Mouse (Mus musculus) layer of hippocampus, postnatal 36 days (tissue): ENCODE results near the gene Mcat. TPM values are rescaled to one million over a fixed set of nuclear protein-coding genes. Genes with fewer than 3 reads are reported as not detected.

Source experiments
- DNase-seq, 2 experiments: peaks; one replicate each; pipeline ENCODE4 v3.0.0; 2022
- total RNA-seq, 2 experiments: library from RNA; stranded (reverse); gene quantifications; 2 replicates each; pipeline ENCODE4 v1.2.3; 2021

Mcat gene
- 10 to 100 TPM; 24.0 to 25.0 TPM for total RNA-seq

DNA sequence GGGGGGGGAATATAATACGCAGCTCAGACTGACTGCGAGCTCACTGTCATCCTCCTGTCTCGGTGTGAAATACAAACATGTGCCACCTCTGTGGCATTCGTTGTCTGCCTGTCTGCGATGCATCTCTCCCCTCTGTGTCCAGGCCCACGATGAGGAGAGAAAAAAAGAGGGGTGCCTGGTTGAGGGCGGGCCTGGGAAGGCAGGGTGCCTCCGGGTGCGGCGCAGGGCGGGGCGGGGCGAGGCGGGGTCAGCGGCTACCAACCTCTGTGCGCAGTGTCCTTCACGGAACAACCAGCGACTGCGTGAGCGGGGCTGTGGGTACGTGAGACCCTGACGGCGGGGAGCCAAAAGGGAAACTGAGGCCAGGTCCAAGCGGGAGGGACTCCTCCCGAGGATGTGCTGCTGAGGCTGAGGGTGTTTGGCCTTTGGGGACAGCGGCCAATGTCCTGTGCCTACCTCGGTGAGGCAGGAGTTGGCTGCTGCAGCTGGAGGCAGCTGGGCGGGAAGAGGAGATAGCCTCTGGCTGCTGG is at the start of gene Mcat, which contains the start of gene Tspo:
TSS of gene Mcat (minus strand) at position 461 of the 530 bp plus-strand sequence.
TSS of gene Tspo (plus strand) at position 266 of the 530 bp plus-strand sequence.
- DNase-seq: no peak

DNA sequence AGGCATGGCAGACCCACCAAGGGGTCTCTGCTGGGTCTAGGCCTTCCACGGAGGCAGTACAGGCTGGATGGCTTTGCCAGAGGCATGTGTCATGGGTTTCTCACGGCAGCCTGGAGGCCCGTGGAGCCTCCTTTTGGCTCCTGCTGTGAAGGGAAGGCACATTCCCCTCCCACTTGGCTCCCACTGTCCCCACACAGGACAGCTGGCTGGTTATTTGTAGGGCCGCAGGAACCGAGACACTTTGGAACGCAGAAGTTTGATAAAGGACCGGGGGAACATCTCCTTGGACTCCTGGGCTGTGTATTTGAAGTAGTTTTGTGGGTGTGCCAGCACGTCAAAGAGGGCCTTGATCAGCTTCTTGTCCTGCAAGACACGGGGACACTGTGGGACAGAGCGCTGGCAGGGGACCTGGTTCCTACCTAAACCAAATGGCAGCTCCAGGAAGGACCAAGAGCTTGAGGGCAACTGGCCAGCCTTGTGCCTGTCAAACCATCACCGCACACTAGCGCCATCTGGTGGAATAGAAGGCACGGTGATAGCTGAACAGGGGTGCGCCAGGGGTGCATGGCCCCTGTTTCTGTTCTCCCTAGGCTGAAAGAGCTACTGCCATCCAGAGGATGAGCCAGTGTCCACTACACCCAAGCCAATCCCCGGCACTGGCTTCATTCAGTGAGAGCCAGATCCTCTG is 43.7 kb upstream of the Mcat start:
- peak; percentile 37 to 38 for DNase-seq

DNA sequence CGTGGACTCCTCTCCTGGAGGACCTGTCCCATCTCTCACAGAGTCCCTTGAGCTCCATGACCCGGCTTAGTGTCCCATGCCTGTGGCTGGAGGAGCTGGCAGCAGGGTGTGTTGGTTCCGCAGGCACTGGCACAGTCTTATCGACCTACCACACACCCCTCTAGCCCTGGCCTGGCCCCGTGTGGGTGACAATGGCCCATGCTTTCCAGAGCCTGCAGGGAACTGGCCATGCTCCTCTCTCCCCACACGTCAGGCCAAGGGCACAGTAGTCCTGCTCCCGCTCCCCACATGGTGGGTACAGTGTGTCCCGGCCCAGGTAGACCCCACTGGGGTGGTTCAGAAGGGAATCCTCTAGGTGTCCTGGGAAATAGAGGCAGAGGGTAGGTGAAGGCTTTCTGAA is 43.1 kb upstream of the Mcat start:
- DNase-seq: no peak

DNA sequence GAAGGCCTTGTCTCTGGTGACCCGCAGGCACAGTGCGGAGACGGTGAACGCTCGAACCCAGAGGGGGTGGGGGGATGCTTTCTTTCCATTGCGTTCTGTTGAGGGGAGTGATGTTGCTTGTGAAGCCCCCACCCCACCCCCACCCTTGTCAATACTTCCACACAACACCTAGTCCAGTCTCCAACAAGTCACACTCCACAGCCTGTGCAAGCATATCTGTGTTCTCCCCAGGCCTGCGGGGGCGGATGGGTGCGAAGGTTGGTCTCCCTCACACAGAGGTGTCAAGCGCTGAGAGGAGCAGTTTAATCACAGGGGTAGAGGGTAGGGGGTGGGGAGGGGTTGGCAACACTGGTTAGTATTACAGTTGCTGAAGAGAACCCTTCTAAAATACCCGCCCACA is 42.6 kb upstream of the Mcat start:
- DNase-seq: no peak

DNA sequence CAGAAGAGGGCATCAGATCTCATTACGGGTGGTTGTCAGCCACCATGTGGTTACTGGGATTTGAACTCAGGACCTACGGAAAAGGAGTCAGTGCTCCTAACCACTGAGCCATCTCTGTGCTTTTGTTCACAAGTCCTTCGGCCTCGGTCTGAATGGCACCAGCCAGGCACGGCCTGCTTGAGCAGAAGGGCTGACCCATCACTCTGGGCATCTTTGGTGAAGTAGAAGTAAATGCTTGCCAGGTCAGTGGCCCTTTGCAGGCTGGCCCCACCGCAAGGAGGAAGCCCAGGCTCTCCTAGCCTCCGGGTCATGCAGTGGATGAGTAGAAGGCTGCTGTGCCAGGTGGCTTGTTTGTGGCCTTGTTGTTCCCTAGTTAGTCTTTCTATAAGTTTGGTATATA is 39.8 kb upstream of the Mcat start:
- DNase-seq: no peak

DNA sequence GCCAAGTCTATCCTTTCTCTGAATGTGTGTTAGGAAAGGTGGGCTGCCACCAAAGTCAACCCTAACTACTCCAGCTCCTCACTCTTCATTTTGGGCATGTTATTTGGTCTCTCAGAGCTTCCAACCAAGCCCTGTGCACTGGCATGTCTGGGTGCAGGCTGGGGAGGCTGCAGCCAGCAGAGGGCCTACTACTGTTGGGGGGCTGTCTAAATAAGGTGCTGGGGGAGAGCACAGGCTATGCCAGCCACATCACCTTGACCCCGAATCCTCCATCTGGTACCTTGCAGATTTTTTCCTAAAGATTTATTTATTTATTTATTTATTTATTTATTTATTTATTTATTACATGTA is 39.4 kb upstream of the Mcat start:
- no peak for DNase-seq

DNA sequence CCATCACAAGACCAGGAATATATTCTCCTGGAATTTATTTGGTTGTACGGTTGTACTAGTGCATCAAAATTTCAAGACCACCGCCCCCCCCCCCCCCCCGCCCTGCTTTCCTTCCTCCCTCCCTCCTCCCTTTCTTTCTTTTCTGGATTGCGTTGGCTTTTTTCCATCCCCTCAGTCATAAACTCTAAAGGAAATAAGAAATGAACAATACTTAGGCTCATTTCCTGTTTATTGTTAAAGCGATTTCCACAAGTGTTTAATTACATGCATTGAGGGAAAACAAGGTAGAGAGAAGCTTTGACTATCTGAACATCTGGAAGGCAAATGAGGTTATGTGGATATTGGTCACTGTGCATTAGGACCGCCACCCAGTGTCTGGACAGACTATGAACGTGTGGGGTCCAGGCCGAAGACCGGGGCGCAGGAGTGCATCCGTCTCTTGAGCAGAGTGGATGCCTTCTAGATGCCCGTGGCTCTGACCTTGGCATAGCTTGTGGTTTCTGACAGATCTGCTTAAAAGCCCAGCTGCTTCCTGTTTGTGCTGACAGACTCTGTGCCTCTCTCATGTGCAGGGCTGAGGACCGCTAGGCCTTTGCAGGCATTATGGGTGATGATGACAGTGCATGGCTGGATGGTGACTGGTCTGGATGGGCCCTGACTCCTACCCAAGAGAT is 38.9 kb upstream of the Mcat start:
- no peak for DNase-seq

DNA sequence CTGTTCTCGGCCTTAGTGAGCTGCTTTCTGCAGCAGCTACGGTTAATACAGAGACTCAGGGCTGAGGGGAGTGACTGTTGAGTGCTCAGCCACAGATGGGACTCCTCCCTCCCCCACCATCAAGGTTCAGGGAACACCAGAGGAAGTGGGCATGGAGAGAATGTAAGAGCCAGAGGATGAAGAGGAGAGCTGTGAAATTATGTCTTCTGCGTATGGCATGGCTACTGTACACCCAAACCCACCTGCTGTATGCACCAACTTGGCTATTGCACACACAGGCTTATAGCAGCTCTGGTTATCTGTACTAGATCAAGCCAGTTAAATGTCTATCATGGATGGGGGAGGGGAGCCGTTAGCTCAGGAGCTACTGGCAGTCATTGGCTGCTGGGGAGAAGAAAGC is 37.6 kb upstream of the Mcat start:
- no peak for DNase-seq

DNA sequence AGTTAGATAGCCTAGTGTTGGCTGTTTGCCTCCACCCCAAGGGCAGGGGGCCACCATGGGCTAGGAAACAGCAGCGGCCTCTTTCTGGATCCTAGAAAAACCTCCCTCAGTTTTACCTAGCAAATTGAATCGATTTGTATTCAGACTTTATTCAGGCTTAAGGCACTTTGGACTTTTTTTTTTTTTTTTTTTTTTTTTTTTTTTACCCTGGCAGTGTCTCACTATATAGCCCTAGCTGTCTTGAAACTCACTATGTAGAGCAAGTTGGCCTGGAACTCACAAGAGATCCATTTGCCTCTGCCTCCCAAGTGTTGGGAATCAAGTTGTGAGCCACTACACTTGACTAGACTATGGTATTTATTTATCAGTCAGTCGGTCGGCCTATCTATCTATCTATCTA is 33.2 kb upstream of the Mcat start:
- DNase-seq: no peak

DNA sequence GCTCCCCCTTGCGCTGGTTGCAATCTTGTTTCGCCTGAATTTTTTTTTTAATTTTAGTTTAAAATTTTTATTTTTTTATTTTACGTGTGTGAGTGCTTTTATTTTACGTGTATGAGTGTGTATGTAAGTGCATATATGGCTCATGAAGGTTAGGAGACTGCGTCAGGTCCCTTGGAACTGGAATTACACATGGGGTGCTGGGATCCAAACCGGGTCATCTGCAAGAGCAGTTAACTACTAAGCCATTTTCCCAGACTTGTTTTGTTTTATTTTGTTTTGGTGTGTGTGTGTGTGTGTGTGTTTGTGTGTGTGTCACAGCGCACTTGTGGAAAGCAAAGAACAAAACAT is 31.8 kb upstream of the Mcat start:
- DNase-seq: no peak

DNA sequence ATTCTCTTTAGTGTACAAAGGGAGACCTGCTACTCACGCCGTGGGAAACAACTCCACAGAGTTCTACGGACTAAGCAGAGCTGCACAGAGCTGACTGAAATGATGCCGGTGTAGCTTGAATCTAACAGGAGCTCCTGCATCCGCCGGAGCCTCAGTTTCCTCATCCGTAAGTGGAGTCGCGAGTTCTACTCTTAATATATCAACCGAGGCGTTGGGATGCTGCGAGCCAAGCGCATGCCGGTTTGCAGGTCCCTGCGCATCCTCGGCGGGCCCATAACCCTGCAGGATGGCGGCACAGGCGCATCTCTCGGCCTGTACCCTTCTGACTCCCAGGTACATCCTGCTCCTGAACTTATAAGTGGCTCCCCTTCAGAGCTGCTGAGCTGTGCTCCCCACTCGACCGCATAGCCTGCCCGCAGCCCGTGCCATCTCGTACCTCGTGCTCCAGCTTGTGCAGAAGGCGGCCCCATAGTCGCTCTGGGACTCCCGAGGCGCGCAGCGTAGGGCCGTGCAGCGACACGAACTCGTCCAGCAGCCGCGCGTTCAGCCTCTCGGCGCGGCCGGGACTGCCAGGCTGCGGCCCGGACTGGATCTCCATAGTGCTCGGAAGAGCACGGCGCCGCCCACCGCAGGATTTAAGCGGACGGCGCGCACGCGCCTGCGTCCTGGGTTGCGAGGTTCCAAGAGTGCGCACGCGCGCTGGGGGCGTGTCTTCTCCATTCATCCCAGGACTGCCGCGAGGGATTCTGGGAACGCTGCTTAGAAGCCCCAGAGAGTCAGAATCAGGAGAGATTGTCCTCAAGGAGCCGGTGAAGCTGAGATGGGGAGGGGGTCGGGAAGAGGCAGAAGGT is 31.2 kb upstream of the Mcat start, which contains the start of gene Ttll12:
TSS of gene Ttll12 (minus strand) at position 645 of the 851 bp plus-strand sequence.
- peak; percentile 93 for DNase-seq

DNA sequence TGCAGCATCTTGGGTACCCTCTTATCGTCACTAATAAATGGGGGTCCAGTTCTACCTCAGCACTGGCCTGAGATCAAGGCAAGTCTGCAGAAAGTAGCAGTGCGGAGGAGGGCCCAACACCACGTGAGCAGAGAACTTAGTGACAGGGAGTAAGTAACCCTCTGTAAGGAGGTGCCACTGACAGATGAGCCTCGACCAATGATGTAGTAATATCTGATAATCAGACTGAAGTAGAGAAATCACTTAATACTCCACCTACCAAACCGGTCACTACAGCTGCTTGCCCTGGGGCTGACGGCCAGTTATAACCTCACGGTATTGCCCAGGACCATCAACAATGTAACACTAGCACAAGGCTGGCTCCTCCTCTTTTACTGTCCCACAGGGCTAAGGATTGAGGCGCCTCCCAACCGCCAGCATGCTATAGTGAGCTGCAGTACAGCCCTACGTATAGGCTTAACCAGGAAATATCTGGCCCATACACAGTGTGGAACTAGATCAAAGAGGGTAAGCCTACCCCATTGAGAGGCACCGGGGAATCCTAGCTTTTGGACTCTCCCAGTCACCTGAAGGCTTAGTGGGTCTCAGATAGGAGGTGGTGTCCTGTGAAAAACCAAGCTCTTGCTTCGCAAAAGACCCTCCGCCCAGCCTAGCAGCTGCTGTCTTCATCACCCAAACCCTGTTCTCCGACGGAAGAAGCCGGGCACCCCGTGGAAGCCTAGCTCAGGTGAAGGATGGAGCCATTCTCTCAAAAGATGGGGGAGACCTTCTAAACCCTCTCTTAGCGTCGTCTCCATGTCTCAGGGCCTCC is 30.3 kb upstream of the Mcat start:
- DNase-seq: no peak

DNA sequence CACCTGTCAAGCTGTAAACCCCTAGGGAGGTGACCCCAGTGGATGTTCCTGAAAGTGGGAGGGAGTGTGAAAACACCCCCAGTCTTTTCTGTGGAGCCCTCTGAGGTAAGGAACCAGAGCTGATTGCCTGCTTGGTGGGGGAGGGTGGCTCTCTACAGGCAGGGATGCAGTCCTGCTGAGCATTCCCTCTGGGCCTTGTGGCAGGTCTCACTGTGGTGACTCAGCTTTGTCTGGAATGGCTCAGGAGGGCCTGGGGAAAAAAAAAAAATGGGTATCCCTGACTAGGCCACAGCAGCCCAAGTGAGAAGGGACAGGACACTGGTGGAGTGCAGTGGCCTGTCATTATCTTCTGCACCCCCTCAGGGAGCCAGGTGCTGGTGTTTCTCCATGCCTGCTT is 29.6 kb upstream of the Mcat start:
- no peak for DNase-seq

DNA sequence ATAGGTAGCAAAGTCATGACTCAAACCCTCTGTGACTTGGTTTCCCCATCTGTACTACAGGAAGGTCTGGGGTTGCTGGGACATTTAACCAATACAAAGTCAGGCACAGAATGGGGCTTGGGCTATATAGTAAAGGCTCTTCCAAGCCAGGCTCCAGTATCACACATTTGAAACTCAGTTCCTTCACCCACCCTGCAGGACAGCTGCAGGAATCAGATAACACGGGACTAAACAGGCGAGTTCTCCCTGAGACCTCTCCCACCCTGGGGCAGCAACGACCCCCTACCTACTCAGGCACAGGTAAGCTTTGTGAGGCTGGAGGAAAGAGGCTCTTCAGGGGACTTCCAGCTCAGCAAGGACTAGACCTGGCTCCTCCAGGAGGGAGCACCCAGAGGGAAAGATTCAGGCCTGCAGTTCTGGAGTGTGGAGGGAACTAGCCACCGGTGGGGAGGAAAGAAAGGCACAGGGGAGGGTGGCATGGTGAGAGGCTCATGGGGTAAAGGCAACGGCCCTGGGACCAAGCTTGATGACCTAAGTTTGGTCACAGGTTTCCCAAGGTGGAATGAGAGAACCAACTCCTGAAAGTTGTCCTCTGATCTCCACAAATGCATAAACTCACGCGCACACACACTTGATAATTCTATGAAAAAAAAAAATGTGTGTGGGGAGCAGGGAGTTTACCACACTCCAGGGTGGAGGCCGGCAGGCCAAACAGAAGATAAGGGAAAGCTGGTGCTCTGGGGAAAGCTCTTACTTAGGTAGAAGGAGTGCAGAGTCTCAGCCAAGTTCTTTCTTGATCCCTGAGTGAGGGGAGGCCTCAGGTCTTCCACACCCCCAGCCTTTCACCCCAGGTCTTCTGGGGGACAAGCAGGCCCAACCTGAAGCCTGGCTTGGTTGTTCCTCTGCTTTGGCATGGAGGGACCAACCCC is 28.9 kb upstream of the Mcat start:
- DNase-seq: no peak

DNA sequence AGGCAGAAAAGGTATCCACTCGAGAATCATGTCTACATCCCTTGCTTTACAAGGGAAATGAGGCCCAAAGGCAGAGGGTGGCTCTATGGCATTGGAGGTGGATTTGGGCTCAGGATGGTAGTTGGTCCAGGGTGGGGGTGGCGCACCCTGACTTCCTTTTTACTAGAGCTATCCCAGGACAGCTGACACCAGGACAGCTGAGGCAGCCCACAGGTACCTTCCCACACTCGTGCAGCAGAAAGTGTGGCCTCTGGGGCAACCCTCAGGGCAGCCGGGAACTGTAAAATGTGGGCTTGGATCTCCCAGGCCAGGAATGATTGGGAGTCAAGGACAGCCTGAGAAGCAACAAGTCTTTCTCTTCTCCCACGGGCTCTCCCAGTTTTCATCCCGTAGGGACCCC is 28.2 kb upstream of the Mcat start:
- DNase-seq: no peak

DNA sequence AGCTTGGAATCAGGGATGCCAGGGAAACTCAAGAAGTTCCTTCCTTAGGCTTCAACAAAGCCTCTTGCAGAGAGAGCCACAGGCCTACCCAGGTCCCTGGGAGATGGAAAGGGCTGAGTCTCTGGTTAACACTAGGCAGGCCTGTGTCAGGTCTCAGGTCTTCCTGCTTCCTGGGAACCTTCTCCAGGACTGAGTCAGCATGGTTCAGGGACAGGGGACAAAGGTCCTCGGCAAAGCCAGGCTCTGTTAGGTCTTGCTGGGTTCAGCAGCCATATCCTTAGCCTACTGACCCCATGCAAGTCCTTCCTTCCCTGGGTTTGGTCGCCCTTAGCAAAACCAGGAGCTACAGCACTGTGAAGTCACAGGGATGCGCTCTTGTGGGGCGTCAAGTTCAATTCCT is 27.3 kb upstream of the Mcat start:
- no peak for DNase-seq

DNA sequence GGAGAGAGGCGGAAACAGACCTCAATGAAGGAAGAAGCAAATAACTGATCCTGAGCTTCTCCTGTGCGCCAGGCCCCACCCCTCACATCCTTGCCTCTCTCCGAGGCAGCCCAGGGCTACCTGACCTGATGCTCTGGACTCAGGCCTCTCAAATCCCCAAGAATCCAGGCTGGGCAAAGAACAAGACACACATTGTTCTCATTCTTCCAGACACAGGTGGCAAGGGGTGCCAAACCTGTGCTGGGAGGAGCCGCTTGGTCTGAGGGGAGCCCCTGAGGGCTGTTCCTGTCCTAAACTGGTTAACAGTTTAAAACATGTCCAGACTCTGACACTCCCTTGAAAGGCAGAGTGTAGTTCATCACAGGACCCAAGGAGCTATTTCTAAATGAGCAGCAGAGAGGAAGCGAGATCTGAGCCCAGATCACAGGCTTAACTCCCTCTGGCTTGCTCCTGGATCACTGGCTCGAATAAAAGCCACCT is 21.2 kb upstream of the Mcat start:
- DNase-seq: no peak

DNA sequence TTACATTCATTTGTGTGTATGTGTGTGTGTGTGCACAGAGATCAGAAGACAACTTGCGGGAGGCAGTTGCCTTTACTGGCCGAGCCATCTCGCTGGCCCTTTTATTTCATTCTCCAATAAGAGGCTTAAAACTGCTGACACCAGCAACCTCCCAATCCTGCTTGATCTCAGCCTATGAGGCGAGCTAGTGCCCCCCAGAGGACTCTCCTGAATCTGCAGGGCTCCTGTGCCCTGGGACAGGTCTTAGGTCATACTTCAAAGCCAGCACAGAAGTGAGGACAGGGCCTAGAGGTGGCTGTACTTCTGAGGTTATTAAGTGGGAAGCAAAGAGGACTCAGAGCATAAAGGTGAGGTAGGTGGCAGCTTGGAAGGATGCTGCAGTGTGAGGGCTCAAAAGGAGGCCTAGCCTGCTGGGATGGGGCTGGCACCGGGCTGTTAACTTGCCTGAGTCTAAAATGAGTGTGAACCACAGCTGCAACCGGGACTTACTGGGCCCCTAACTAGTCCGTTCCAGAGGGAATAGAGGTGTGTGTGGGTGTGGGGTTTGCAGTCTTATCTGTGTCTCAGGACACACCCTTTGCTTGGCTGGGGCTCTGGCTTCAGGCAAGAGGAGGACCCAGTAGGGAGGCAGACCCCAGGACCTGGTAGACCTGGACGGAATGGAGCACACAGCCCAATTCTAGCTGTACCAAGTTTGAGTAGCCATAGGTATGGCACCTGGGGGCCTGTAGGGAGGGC is 20.0 kb upstream of the Mcat start:
- DNase-seq: peak in 1 of 2 experiments; percentile 14

DNA sequence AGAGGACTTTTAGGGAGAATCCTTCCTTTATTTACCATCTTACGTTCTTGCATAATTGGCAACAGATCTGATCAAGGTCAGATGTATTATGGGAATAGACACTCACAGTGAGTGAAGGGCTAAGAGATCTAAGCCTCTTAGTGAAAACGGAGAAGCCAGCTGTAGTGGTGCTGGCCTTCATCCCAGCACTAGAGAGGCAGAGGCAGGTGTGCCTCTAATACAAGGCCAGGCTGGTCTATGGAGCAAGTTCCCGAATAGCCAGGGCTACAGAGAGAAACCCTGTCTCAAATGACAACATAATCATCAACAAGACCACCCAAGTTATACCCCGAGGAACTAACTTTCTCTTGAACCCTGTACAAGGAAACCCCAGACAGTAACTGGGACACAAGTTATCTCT is 19.3 kb upstream of the Mcat start:
- no peak for DNase-seq

DNA sequence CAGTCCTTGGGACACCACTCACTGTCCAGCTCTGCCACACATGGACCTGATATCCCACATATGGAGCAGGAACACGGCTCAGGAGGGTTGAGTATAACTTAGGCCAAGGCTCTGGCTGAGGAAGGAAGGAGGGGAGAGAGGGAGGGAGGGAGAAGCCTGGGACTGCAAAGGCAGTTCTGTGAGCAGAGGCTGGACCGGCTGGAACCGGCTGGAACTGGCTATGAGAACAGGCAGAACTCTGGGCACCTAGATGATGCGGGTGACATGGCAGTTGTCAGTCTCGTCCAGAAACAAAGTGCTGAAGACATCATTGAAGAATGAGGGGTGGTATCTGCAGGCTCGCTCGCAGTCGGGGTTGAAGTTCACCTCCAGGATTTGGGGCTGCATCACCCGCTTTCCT is 13.1 kb upstream of the Mcat start:
- DNase-seq: no peak
